Mouse (Mus musculus): ENCODE data around the gene Xkr7.

Gene Xkr7

DNA sequence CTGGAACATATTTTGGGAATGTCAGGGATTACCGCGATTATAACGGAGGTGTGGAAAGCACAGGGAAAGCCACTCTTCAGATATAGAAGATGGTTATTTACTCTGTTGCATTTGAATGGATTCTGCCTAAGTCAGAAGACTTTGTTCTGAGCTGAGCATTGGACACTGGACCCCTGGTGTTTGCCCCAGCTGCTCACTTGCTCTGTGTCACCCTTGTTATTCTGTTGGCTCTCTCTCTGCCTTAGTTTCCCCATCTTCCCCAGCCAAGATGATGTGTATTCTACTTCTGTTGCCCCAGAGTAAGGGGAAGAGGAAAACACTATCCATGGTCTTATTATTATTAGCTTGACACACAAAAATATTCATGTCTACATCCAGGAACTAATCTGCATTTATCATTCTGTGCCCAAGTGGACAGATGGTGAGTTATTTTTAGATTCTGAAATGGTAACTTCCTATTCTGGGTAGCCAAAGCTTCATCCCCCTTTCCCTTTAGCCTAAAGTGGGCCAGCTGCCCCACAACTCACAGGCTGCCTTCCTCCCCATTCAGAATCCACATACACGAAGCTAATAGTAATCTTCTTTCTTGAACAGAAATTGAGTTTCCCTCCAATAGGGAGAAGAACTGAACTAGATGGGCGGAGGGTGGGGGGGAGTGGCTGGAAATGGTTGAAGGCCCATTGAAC lies 2.0 kb downstream of the Xkr7 start:
- peak; percentile 79 to 84 for DNase-seq

DNA sequence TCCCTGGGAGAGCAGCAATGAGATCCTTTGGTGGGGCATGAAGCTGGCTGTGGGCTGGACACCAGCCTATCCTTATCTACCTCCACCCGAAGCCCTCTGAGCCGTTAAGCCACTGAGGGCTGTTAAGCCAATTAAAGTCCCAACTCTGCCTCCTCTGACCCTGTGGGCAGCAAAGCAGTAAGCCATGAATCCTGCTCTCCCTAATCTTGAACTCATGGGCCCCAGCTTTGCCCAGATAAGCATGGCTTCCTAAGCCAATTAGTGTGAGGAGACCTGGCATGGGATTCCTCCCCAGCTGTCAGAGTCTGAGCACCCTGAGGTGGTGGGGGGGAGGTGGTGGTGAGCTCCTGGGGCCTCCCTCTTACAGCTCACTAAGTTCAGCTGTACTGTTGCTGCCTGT lies 5.0 kb downstream of the Xkr7 start:
- no peak for DNase-seq

DNA sequence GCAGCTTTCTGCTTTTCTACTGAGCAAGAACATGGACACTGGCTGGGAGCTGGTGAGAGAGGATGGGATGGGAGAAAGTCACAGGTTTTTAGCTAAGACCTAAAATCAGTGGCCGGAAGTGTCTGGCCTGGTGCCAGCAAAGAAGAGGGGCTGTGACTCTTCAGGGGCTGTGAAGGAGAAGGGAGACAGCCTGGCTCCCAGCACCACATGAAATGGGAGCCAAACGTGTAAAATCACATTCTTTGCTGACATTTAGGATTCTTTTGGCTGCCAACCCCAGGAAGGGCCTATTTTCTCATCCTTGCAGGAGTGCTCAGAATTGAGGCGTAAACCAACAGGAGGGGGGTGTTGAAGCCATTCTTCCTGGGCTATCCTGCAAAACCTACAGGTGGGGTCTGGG lies 12.2 kb downstream of the Xkr7 start:
- peak; percentile 52 to 70 for DNase-seq

DNA sequence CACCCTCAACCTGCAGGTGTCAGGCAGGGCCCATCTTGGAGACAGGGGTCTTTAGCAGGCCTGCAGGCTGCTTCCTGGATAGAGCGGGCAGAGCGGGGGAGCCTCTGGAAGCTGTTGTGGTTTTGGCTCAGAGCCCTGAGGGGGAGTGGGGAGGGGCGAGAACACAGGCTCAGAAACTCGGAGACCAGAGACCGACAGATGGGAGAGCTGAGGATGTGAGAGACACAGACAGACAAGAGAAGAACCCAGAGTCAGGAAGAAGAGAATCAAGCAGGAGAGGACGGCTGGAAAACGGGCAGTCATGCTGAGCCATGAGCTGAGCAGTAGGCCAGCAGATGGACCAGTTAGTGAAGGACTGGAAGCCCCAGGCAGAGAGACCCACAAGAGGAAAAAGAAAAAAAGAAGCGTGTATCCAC lies 14.2 kb downstream of the Xkr7 start:
- peak; percentile 67 for DNase-seq

DNA sequence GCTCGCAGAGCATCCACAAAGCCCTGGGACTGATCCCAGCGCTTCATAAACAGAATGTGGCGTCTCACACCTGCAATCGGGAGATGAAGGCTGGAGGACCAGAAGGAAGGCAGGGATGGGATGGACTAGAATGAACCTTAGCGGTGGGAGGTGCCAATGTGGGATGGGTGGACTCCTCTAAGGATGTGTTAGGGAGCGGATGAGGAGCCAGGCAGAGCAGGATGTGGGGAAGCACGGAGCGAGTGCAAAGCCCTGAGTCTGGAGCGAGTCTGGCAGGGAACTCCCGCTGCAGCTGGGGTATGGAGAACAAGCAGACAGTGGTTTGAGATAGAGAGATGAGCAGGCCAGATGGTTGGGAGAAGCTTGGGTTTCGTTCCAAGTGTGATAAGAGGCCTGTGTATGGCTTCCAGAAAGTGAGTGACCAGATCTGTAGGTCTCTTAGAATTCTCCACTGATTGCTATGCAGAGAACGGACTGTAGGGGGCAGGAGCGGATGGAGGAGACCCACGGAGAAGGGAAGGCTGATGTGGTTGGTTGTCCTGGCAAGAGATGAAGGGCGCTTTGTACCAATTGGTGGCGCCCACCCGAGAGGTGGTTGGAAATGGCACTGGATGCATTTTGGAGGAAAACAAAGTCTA lies 16.3 kb downstream of the Xkr7 start:
- DNase-seq: peak; percentile 80 to 88

- DNase-seq: peak; percentile 97
These were observed 17.8 kb downstream of the Xkr7 start for GRCm38 (mm10) chr2:153049288-153049996.

- DNase-seq: peak in 1 of 2 experiments; percentile 48
These were observed 18.3 kb downstream of the Xkr7 start for GRCm38 (mm10) chr2:153049997-153050358.

DNA sequence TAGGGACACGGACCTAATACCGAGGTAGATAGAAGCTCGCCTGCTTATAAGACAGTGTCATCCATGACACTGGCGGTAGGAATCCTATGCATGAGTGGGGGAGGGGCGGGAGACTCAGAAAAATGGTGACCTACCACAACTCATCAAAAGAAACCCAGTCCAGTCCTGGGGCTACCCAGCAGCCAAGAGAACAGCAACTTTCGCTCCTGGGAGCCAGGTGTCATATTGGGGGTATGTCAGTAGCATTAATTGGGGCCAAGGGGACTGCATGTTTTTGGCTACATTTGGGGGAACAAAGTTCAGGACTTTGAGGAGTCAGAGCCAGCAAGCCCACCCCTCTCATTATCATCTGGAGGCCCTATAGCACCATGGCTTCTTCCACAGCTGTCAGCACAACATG lies 19.4 kb downstream of the Xkr7 start:
- DNase-seq: peak in 1 of 2 experiments; percentile 48

GRCm38 (mm10) chr2:153051537-153051936 lies 19.9 kb downstream of the Xkr7 start:
- DNase-seq: no peak

GRCm38 (mm10) chr2:153052700-153053351 lies 21.2 kb downstream of the Xkr7 start:
- DNase-seq: peak; percentile 65 to 77

GRCm38 (mm10) chr2:153053896-153054295 lies 22.2 kb downstream of the Xkr7 start:
- DNase-seq: peak in 1 of 2 experiments; percentile 50

GRCm38 (mm10) chr2:153055270-153055920 lies 23.7 kb downstream of the Xkr7 start:
- DNase-seq: peak in 1 of 2 experiments; percentile 39

GRCm38 (mm10) chr2:153058365-153058764 lies 26.7 kb downstream of the Xkr7 start:
- DNase-seq: no peak

- DNase-seq: no peak
These were observed 28.6 kb downstream of the Xkr7 start for GRCm38 (mm10) chr2:153060216-153060615.

DNA sequence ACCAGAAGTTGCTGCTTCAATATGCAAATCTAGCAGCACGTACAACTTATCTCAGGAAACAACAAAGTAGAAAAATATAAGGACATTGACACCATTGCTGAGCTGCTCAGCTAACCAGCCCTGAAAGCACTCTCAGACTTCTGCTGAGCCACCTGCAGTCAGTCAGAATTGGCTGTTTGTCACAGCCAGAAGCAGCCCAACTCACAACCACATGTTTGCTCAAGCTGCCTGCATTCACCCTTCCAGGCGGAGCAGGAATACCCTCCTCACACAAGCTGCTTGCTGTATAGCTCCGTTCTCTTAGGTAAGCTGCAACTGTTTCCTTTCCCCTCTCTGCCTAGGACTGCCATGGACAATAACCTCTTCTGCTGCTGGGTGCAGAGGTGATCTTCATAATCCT lies 31.7 kb downstream of the Xkr7 start:
- DNase-seq: peak in 1 of 2 experiments; percentile 8

DNA sequence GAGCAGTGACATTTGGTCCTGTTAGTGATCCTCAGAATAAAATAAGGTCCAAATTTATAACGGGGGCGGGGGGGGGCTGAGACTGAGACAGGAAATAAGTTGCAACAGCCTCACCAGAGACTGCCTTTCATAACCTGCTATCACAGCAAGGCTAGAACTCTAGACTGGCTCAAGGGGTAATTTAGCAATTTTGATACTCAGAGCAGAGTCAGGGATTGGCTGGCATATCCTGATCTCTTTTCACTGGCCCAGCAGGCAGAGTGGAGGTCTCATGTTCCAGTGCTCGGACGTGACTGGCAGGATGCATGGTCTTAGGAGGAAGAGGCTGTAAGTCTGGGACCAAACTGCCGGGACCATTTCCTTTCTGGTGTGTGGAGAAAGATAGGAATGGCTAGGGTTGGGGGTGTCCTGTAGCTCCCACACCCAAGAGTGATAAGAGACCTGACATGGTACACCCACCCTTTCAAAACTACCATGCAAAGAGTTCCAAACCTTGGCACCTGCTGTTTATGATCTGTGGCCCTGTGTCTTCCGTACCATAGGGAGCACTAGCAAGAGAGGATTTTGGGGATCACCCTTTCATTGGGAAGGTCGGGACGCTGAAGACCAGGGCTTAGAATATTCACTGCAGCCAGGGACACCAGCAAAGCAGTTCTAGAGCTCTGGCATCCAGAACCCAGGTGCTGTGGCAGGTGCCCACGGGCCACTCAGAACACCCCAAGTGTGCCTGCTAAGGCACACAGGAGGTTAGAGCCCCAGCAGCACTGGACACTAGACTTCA lies 32.7 kb downstream of the Xkr7 start:
- DNase-seq: no peak

DNA sequence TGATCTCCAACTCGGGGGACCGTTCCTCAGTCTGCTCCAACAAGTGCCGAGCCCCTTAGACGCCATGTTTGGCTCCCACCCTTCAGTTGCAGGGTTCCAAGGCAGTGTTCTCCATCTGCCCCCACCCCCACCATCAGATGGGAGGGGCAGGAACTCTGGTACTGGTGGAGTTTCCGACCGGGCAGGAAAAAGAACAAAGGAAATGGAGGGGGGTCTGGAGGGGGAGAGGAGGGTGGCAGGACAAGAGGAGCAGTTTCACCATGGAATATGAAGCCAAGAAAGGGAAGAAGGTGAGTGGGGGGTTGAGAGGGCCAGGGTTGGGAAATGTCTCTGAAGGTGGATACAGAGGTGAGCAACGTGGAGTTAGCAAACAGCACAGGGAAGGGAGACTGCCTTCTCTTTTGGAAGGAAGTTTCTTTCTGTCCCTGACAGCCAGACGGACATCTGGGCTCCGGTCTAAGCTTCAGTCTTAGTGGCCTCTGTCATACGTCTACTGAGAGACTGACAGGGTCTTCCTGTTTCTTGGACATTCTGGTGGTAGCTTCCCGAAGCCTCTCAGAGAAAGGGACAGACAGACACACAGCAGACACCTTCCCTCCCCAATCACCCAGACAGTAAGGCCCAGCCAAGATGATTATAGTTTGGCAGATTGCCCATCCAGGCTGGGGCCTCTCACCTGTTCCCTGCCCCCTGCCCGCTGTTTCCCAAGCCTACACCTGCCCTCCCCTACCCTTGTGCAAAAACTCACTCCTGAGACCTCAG lies 34.3 kb downstream of the Xkr7 start, which contains the start of gene Ccm2l:
Gene Ccm2l, plus strand, starts transcription at position 209 of the 762 bp plus-strand sequence.
- no peak for DNase-seq

GRCm38 (mm10) chr2:153066991-153067390 lies 35.3 kb downstream of the Xkr7 start:
- no peak for DNase-seq

- peak; percentile 59 to 75 for DNase-seq
These were observed 39.3 kb downstream of the Xkr7 start for GRCm38 (mm10) chr2:153070762-153071490.

- peak; percentile 46 to 70 for DNase-seq
These were observed 40.0 kb downstream of the Xkr7 start for GRCm38 (mm10) chr2:153071491-153072184.
